Mouse (Mus musculus): ENCODE measurements around the gene Syt2. TPM values are rescaled to one million over a fixed set of nuclear protein-coding genes. Genes with fewer than 3 reads are reported as not detected.

Gene Syt2
- total RNA-seq (2021) = under 1 TPM; 0.04 to 0.29 TPM
- long read RNA-seq, experiment 1 = 0 reads
- long read RNA-seq, experiment 2 = 0 reads

GRCm38 (mm10) chr1:134646261-134646962 is at the start of gene Syt2:
Gene Syt2 (plus strand): TSS chr1:134646677.
- peak; percentile 34 for DNase-seq
- intact Hi-C loops (cut with DNase I; ENCODE audit: low total_unique reads) = no loop called here

DNA sequence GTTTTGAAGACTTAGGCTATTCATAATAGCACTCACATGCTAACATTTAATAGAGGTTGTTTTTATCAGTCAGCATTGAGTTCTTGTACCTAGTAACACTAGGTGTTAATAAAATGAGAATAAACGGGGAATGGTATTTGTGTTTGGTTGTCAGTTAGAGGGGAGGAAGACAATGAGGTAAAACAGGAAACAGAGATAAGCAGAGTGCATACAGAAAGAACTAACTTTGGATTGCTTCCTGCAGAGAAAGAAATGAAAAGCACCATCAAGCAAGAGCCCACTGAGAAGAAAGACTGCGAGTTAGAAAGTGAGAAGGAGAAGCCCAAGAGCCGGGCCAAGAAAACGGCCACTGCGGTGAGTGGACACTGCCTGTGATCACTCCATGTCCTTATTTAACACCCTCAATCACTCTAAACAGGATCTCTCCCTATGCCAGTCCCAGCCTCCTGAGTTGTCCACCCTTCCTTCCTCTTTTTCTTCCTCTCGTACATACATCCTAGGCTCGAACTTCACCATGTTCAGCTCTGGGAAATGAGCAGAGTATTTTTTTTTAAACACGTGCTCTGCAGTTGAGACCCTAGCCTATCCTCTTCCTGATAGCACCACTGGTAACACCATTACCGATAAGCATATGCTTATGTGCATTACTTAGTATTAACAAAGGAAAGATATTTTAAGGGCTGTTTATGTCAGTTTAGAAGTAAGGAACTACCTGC is 49.0 kb upstream of the Syt2 start:
- intact Hi-C loops (cut with DNase I; ENCODE audit: low total_unique reads) = loop anchor here (5.0 kb wide), 1 partner anchor 70 kb away; no protein-coding TSS in a partner anchor

DNA sequence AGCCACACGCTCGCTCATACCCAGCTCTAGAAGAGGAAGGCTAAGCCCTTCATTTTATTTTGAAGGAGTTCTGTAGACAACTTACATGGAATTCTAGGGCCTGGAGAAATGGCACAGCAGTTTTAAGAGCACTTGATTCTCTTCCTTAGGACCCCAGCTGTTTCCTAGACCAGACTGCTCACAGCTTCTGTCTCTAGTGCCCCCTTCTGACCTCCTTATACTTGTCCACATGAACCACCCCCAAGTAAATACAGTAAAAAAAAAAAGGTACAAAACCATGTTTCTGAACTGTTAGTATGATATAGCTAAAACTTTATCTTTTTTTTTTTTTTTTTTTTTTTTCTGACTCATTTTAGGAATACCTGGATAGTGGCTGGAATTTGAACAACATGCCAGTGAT is 42.4 kb upstream of the Syt2 start:
- no peak for DNase-seq

More for the DNA sequence above, 49.0 kb upstream of the Syt2 start:
- DNase-seq = no peak

DNA sequence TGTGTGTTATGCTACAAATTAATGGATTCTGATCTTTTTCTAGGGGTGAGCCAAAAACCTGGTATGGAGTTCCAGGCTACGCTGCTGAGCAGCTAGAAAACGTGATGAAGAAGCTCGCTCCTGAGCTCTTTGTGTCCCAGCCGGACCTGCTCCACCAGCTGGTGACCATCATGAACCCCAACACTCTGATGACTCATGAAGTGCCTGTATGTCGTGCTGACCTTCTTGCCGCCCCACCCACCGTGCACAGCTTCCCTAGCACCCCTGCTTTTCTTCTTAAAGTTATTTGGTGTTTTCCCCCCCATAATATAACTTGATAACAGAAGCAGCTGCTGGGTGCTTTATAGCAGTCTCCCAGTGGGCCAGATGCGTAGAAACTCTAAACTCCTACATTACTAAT is 40.8 kb upstream of the Syt2 start:
- intact Hi-C loops (cut with DNase I; ENCODE audit: low total_unique reads) = no loop called here
- DNase-seq = no peak

More for the DNA sequence above, 42.4 kb upstream of the Syt2 start:
- intact Hi-C loops (cut with DNase I; ENCODE audit: low total_unique reads) = no loop called here

DNA sequence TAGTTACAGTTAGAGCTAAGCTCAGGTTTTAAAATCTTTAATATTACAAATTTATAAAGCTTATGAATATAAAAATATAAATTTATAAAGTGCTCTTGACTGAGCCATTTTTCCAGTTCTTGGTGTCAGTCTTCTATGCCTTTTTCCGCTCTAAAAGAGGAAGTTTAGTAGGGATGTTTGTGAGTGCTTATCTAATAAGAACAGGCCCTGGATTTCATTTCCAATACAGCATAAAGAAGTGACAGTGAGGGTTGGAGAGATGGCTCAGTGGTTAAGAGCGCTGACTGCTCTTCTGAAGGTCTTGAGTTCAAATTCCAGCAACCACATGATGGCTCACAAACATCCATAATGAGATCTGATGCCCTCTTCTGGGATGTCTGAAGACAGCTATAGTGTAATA is 40.1 kb upstream of the Syt2 start:
- DNase-seq = no peak
- intact Hi-C loops (cut with DNase I; ENCODE audit: low total_unique reads) = no loop called here

GRCm38 (mm10) chr1:134607279-134607678 is 39.2 kb upstream of the Syt2 start:
- intact Hi-C loops (cut with DNase I; ENCODE audit: low total_unique reads) = no loop called here

GRCm38 (mm10) chr1:134609172-134609571 is 37.3 kb upstream of the Syt2 start:
- intact Hi-C loops (cut with DNase I; ENCODE audit: low total_unique reads) = no loop called here

More at GRCm38 (mm10) chr1:134607279-134607678, 39.2 kb upstream of the Syt2 start:
- no peak for DNase-seq

GRCm38 (mm10) chr1:134614554-134614953 is 31.9 kb upstream of the Syt2 start:
- no peak for DNase-seq
- intact Hi-C loops (cut with DNase I; ENCODE audit: low total_unique reads) = no loop called here

More at GRCm38 (mm10) chr1:134609172-134609571, 37.3 kb upstream of the Syt2 start:
- no peak for DNase-seq

GRCm38 (mm10) chr1:134614988-134615387 is 31.5 kb upstream of the Syt2 start:
- intact Hi-C loops (cut with DNase I; ENCODE audit: low total_unique reads) = no loop called here

DNA sequence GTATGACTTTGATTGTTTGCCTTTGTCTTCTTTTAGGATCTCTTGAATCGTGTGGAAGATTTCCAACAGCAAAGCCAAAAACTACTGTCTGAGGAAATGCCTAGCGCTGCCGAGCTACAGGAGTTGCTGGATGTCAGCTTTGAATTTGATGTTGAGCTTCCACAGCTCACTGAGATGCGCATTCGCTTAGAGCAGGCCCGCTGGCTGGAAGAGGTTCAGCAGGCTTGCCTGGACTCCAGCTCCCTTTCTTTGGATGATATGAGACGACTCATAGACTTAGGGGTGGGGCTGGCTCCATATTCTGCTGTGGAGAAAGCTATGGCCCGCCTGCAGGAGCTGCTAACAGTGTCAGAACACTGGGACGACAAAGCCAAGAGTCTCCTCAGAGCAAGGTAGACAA is 28.8 kb upstream of the Syt2 start:
- intact Hi-C loops (cut with DNase I; ENCODE audit: low total_unique reads) = no loop called here
- no peak for DNase-seq

More at GRCm38 (mm10) chr1:134614988-134615387, 31.5 kb upstream of the Syt2 start:
- no peak for DNase-seq

GRCm38 (mm10) chr1:134625325-134625724 is 21.2 kb upstream of the Syt2 start:
- no peak for DNase-seq
- intact Hi-C loops (cut with DNase I; ENCODE audit: low total_unique reads) = no loop called here

DNA sequence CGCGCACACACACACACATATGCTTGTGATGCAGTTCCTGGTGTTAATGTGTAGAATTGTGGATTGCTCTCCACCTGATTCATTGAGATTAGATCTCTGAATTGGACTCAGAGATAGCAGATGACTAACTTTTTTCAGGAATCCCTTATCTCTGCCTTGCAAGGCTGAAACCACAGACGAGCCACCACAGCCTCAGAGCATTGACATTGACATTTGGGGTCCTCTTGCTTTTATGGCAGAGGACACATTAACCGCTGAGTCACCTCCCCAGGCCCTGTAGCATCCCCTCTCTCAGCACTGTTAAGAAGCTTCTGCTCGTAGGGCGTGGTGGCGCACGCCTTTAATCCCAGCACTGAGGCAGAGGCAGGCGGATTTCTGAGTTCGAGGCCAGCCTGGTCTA is 17.0 kb upstream of the Syt2 start:
- intact Hi-C loops (cut with DNase I; ENCODE audit: low total_unique reads) = no loop called here
- no peak for DNase-seq

- DNase-seq = no peak
- intact Hi-C loops (cut with DNase I; ENCODE audit: low total_unique reads) = loop anchor here (10.0 kb wide), 1 partner anchor 221 kb away; no protein-coding TSS in a partner anchor
These were observed 12.2 kb upstream of the Syt2 start for GRCm38 (mm10) chr1:134634296-134634695.

- intact Hi-C loops (cut with DNase I; ENCODE audit: low total_unique reads) = loop anchor here (10.0 kb wide), 1 partner anchor 219 kb away; no protein-coding TSS in a partner anchor
- DNase-seq = no peak
These were observed 10.2 kb upstream of the Syt2 start for GRCm38 (mm10) chr1:134636245-134636644.

GRCm38 (mm10) chr1:134636684-134637083 is 9.8 kb upstream of the Syt2 start:
- DNase-seq = no peak
- intact Hi-C loops (cut with DNase I; ENCODE audit: low total_unique reads) = loop anchor here (10.0 kb wide), 1 partner anchor 218 kb away; no protein-coding TSS in a partner anchor

DNA sequence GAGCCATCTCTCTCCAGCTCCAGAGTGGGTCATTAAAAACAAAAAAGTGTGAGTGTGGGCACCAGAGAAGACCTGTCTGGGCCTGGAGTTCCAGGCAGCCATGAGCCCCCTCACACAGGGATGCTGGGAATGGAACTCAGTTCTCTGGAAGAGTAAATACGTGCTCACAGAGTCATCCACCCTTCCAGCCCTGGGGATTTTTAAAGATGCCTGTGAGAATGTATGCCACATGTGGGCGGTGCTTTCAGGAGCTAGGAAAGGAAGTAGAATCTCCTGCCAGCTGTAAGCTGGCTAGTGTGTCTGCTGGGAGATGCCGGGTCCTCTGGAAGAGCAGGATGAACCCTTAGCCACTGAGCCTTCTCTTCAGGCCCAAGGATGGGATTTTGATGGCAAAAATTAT is 8.4 kb upstream of the Syt2 start:
- intact Hi-C loops (cut with DNase I; ENCODE audit: low total_unique reads) = loop anchor here (10.0 kb wide), 1 partner anchor 217 kb away; no protein-coding TSS in a partner anchor

DNA sequence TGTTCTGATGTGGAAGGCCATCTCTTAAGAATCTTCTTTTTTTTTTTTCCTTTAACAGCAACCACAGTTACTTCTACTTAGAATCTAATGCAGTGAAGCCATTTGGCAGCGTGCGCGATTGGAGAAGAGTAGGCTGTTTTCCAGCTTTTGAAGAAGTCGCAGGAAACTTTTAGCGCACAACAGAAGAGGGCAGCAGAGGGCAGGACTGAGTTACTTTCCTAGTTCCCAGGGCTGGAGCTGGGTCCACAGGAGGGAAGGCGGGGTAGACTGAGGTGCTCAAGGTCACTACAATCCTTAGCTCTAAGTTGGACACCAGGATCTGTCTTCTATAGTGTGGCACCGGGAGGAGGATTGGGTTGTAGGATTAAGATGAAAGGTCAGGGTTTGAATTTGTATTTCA is 8.0 kb upstream of the Syt2 start:
- DNase-seq = peak; percentile 42
- intact Hi-C loops (cut with DNase I; ENCODE audit: low total_unique reads) = loop anchor here (10.0 kb wide), 1 partner anchor 216 kb away; no protein-coding TSS in a partner anchor

More for the DNA sequence above, 8.4 kb upstream of the Syt2 start:
- no peak for DNase-seq

GRCm38 (mm10) chr1:134639460-134639859 is 7.0 kb upstream of the Syt2 start:
- intact Hi-C loops (cut with DNase I; ENCODE audit: low total_unique reads) = loop anchor here (10.0 kb wide), 1 partner anchor 215 kb away; no protein-coding TSS in a partner anchor

GRCm38 (mm10) chr1:134641507-134641906 is 5.0 kb upstream of the Syt2 start:
- intact Hi-C loops (cut with DNase I; ENCODE audit: low total_unique reads) = no loop called here
- no peak for DNase-seq

More at GRCm38 (mm10) chr1:134639460-134639859, 7.0 kb upstream of the Syt2 start:
- no peak for DNase-seq

DNA sequence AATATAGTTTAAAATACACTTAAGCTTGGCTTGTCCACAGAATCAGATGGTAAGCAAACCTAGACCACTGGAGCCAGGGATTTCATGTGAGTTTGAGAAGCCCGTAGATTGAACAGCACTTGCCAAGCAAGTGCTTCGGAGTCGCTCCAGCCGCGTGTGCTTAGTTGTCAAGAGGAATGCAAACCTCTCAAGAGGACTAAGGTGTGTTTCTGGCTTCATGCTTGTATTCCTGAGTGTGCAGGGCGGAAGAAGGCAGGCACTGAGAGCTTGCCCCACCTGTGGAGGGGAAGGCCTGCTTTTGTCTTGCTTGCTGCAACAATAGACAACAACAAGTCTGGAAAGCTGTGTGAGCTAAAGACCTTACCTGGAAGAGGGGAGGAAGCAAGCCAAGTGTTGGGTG is 2.8 kb upstream of the Syt2 start:
- intact Hi-C loops (cut with DNase I; ENCODE audit: low total_unique reads) = no loop called here
- DNase-seq = no peak

Measured in gastrocnemius, postnatal 14 days (tissue).